Mouse (Mus musculus) lung, embryonic 16.5 days (tissue): ENCODE data around the gene Ajuba. TPM values are rescaled to one million over a fixed set of nuclear protein-coding genes. Genes with fewer than 3 reads are reported as not detected.
A peak's percentile ranks its signal among the peaks of the same experiment; 100 is the strongest.

Experiments used
- ATAC-seq: fragments of 200-750 bp; cut with Nextera tagmentation; 2 replicates; pipeline ENCODE4 v1.8.0; 2017; ENCODE audit warnings: low read depth, mild to moderate bottlenecking, moderate library complexity
- H3K27ac ChIP-seq: fragments of 300-500 bp; sonication (generic); 2 replicates; pipeline ENCODE4 v1.5.1; 2014; ENCODE audit warnings: mild to moderate bottlenecking, control low read depth, low read length
- H3K27me3 ChIP-seq: fragments of 300-500 bp; sonication (generic); 2 replicates; pipeline ENCODE4 v1.6.1; 2014; ENCODE audit warnings: low read depth, low read length, mixed read lengths; ENCODE audit not compliant: control insufficient read depth, insufficient read depth
- H3K36me3 ChIP-seq: fragments of 300-500 bp; sonication (generic); 2 replicates; pipeline ENCODE4 v1.6.1; 2014; ENCODE audit warnings: low read length; ENCODE audit not compliant: control insufficient read depth, insufficient read depth
- H3K4me1 ChIP-seq: fragments of 300-500 bp; sonication (generic); replicated peaks from 2 replicates; pipeline ENCODE4 v1.6.1; 2014; ENCODE audit warnings: low read length, mixed read lengths; ENCODE audit not compliant: control insufficient read depth, insufficient read depth
- H3K4me2 ChIP-seq: fragments of 300-500 bp; sonication (generic); 2 replicates; pipeline ENCODE4 v1.6.1; 2014; ENCODE audit warnings: low read depth, low read length, control low read depth
- H3K4me3 ChIP-seq: fragments of 300-500 bp; sonication (generic); 2 replicates; pipeline ENCODE4 v1.5.1; 2014; ENCODE audit warnings: mild to moderate bottlenecking, low read length, control low read depth
- H3K9ac ChIP-seq: fragments of 300-500 bp; sonication (generic); 2 replicates; pipeline ENCODE4 v1.6.1; 2014; ENCODE audit warnings: low read length, control low read depth
- H3K9me3 ChIP-seq: fragments of 300-500 bp; sonication (generic); 2 replicates; pipeline ENCODE4 v1.6.1; 2016; ENCODE audit warnings: low read length; ENCODE audit not compliant: control insufficient read depth
- WGBS: fragments of 180-500 bp; shearing (Covaris S2); extraction: QIAGEN DNeasy Blood & Tissue Kit; methylation state at CpG from one replicate; pipeline ENCODE4 v1.1.7; 2014; 5-methylcytosine and 5-hydroxymethylcytosine counted together
- polyA plus RNA-seq: library from polyadenylated mRNA; unstranded; fragments of >200 nt; fragmentation: Nextera tagmentation; extraction: Ambion mirVana; gene quantifications from 2 replicates; pipeline ENCODE4 v1.2.1, GENCODE M21; 2015

Ajuba gene
- polyA plus RNA-seq, 1 experiment from 2014 or later = 41.2 TPM

DNA sequence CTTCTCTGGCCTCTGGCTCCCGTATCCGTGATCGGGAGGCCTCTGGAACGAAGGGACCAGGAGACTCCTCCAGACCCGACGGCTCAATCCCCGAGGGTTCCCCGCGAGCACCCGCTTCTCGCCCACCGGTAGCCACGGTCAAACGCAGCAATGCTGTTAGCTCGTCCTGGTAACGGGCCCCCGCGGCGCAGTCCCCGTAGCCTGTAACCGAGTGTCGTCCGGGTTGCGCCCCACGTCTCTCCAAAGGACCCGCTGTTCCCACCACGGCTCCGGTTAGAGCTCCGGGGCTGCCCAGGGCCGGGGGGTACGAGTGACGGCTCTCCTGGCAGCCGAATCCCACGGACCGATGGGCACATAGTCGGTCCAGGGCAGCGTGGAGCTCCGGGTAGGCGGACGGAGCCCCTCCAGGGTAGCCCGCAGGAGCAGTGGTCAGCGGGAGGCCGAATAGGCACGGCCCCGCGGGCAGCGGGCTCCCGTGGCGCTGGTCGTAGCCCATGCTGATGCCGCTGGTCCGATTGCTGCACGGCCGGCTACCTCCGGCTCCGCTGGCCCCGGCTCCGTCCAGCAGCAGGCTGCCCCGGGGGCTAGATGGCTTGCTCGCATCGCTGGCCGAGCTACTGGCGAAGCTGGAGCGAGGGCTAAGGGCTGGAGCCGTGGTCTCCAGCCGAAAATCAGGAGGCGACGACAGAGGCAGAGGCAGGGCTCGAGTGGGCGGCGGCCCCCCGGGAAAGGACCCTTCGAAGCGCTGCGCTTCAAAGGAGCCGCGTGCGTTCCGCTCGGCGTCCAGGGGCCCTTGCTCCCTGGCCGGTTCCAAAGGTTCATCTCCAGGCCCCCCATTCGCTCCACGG lies 893 bp downstream of the Ajuba start:
- Histone ChIP-seq H3K4me3 (peak overlapping the region; percentile 94), H3K9ac (peak overlapping the region; percentile 98), H3K27ac (peak overlapping the region; percentile 96), H3K9me3 (no peaks in the 10 kb centered on the region), H3K4me1 (peaks cover 36% of the 10 kb centered on the region), H3K27me3 (no peaks in the 10 kb centered on the region), H3K36me3 (peaks cover 4% of the 10 kb centered on the region; the same call in 1 of the 2 replicates), H3K4me2 (peak overlapping the region; percentile 82)
- ATAC-seq = no peak
- WGBS = under 1% methylated on average over 75 of the region's 84 CpGs

DNA sequence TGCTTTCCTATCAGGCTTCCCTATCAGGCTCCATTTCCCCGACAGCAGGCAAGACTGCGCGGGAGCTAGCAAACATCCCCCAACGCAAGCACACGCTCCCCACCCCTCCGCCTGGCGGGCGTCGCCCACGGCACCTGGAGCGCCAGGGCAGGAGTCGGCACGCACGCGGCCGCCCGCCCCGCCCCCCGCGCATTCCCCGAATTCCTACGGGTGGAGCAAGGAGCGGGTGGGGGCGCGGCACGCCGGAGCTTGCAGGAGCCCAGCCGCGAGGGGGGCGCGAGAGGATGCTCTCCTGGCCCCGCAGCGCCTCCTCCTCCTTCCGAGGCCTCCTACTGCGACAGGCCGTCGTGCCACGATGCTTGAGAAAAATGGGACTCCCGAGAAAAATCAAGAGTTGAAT lies 1.7 kb downstream of the Ajuba start:
- Histone ChIP-seq H3K36me3 (peaks cover 12% of the 10 kb centered on the region), H3K4me3 (peak overlapping the region; percentile 94), H3K9me3 (no peaks in the 10 kb centered on the region), H3K4me2 (peak overlapping the region; percentile 82), H3K9ac (peak overlapping the region; percentile 98), H3K27ac (peak overlapping the region; percentile 96), H3K27me3 (no peaks in the 10 kb centered on the region), H3K4me1 (peaks cover 36% of the 10 kb centered on the region)
- under 1% methylated on average over 39 of the region's 39 CpGs for WGBS
- peak; percentile 58 for ATAC-seq

DNA sequence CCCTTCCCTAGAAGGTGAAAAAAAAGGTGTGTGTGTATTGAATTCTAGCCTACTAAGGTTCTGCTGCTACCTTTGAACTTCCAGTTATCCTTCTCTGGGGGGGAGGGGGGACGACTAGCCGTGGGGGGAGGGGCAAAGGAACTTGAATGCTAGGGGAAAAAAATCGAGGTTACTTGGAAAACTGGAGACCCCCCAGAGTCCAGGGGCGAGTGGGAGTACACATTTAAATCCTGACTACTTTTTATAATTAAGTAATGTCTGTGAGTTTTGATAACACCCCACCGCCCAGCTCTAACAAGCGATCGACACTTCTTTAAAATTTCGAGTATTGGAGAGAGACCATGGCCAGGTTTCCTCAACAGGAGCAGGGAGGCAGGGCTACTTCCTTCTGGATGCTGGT lies 2.3 kb downstream of the Ajuba start:
- H3K36me3 ChIP-seq = peaks cover 14% of the 10 kb centered on the region
- no peaks in the 10 kb centered on the region for H3K9me3 ChIP-seq
- peak overlapping the region; percentile 94 for H3K4me3 ChIP-seq
- peak overlapping the region; percentile 82 for H3K4me2 ChIP-seq
- no peak for ATAC-seq
- 8% methylated on average over 8 of the region's 8 CpGs for WGBS
- peaks cover 36% of the 10 kb centered on the region for H3K4me1 ChIP-seq
- no peaks in the 10 kb centered on the region for H3K27me3 ChIP-seq
- H3K9ac ChIP-seq = peak overlapping the region; percentile 98
- H3K27ac ChIP-seq = peak overlapping the region; percentile 91

DNA sequence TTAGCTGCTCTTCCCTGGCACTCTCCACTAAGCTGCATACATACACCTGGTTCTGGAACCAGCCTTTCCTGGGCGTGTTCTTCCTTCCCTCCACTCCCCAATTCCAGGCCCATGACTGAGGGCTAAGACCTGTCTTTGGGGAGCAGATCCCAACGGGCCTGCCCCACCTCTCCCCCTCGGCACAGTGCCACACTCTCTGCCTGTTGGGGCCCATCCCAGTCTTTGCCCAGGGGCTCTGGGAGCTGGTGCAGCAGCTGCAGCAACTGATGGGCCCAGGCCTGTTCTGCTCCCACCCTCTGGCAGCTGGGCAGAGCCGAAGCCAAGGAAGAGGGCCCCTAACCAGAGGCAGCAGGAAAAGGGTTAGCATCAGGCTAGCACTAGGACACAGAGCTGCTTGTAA lies 3.1 kb downstream of the Ajuba start:
- WGBS = 6% methylated on average over 4 of the region's 4 CpGs
- no peaks in the 10 kb centered on the region for H3K9me3 ChIP-seq
- H3K4me1 ChIP-seq = peaks cover 36% of the 10 kb centered on the region
- 0 out of 2 replicates have a peak, but pooled peaks have one; percentile 0 for ATAC-seq
- no peaks in the 10 kb centered on the region for H3K27me3 ChIP-seq
- H3K36me3 ChIP-seq = peaks cover 16% of the 10 kb centered on the region
- peak overlapping the region; percentile 82 for H3K4me2 ChIP-seq
- peak overlapping the region; percentile 91 for H3K27ac ChIP-seq
- peak overlapping the region; percentile 98 for H3K9ac ChIP-seq
- peak overlapping the region; percentile 94 for H3K4me3 ChIP-seq

DNA sequence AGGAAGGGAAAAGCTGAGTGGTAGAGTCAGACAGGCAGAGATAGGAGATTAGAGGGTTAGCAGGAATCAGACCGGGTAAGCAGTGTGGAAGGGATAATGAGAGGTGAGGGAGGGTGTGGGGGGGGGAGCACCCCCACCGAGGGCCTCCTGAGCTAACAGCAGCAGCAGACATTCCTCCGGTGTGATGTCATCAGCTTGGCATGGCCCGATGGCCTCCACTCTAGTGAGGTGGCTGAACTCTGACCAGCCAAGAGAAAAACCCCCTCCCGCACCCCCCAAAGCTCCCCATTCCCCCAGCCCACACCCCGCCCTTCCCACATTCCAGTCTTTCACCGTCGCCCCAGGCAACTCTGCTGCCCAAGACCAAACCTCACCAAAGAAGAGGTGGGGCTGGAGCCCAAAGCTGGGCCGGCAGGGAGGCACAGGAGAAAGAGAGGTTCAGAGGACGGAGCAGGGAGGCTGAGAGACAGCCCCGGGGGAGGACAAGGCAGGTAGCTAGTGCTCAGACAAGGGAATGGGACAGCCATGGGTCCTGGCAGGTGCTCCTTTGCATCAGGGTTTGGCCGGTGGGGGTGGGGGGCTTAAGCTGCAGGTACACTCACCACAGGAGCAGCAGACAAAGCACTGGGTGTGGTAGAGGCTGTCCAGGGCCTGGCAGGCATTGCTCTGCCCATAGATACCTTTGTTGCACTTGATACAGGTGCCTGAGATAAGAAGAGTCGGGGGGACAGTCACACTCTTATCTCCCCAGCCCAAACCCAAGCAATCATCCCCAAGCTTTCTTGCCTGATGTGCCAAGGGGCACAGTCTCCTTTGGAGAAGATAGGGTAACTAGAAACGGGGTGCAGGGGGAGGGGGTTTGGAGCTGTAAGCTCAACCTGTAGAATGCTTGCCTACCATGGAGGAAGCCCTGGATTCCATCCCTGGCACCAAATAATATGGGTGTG lies 4.3 kb downstream of the Ajuba start:
- peak; percentile 37 for ATAC-seq
- Histone ChIP-seq H3K27me3 (no peaks in the 10 kb centered on the region), H3K9me3 (no peaks in the 10 kb centered on the region), H3K36me3 (peaks cover 25% of the 10 kb centered on the region), H3K9ac (peak overlapping the region; percentile 98), H3K27ac (peak overlapping the region; percentile 91), H3K4me3 (peak overlapping the region; percentile 94), H3K4me1 (peaks cover 28% of the 10 kb centered on the region), H3K4me2 (peak overlapping the region; percentile 82)
- 13% methylated on average over 14 of the region's 14 CpGs for WGBS

DNA sequence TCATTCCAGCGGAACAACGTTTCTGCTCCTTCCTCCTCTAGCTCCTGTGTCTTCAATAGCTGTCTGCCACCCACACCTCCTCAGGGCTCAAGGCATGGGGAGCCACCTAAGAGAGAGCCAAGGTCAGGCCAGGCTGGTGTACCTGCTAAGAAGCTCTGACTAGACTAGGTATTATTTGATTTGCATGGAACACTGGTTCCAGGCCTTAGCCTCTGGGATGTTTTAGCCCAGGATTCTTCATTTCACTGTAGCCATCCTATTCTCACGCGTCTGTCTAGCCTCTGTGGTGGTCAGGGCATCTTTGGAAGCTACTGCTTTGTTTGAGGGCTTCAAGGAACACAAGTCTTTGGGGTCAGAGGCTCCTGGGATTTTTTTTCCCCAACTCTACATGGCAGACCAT lies 5.2 kb downstream of the Ajuba start:
- Histone ChIP-seq H3K4me2 (peak overlapping the region; percentile 82), H3K27me3 (no peaks in the 10 kb centered on the region), H3K4me3 (no peak overlapping the region), H3K4me1 (peaks cover 28% of the 10 kb centered on the region), H3K9me3 (no peaks in the 10 kb centered on the region), H3K27ac (peak overlapping the region; percentile 91), H3K36me3 (peaks cover 29% of the 10 kb centered on the region), H3K9ac (peak overlapping the region; percentile 48; the same call in 1 of the 2 replicates)
- ATAC-seq = no peak
- 49% methylated on average over 4 of the region's 4 CpGs for WGBS

DNA sequence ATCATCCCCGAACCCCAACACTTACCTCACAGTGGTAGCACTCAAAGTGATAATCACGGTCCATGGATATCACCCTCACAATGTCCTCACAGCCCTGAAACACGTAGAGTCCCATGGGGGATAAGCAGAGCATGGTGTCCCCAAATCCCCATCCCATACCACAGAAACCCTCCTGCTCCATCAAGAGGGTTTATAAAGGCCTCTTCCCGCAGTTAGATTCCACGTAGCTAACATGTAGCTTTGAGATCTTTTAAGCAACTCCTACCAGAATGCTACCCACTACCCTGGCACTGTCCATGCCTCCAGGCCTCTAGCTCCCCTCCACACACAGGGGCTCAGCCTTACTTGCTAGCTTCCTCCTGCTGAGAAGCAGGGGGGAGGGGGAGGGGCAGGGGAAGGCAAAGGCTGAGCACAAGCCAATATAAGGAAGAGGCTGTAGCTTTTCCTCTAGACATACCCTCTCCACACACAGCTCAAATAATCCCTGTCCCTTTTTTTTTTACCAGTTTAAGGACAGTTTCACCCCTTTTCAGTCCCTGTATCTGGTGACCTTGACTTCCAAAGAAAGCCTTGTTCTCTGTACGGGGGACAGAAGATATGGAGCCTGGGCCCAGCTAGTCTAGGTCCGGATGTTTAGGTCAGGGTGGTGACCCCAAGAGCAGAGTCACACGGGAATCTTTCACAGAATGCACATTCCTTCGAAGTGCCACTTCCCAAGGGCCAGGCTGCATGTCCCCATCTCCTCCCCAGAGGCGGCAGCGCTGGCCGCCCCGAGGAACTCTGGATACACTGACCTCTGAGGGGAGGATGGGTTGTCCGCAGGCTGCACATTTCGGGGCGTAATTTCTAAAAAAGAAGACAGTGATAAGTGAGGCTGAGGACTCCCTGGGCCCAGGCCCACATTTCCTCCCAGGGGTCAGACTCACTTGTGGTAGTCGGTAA lies 7.6 kb downstream of the Ajuba start:
- no peak for ATAC-seq
- peaks cover 30% of the 10 kb centered on the region for H3K36me3 ChIP-seq
- no peak overlapping the region for H3K4me3 ChIP-seq
- no peak overlapping the region for H3K4me2 ChIP-seq
- WGBS = 55% methylated on average over 17 of the region's 17 CpGs
- peaks cover 23% of the 10 kb centered on the region for H3K4me1 ChIP-seq
- no peaks in the 10 kb centered on the region for H3K27me3 ChIP-seq
- H3K9me3 ChIP-seq = no peaks in the 10 kb centered on the region
- no peak overlapping the region for H3K9ac ChIP-seq
- H3K27ac ChIP-seq = peak overlapping the region; percentile 10; the same call in 1 of the 2 replicates

DNA sequence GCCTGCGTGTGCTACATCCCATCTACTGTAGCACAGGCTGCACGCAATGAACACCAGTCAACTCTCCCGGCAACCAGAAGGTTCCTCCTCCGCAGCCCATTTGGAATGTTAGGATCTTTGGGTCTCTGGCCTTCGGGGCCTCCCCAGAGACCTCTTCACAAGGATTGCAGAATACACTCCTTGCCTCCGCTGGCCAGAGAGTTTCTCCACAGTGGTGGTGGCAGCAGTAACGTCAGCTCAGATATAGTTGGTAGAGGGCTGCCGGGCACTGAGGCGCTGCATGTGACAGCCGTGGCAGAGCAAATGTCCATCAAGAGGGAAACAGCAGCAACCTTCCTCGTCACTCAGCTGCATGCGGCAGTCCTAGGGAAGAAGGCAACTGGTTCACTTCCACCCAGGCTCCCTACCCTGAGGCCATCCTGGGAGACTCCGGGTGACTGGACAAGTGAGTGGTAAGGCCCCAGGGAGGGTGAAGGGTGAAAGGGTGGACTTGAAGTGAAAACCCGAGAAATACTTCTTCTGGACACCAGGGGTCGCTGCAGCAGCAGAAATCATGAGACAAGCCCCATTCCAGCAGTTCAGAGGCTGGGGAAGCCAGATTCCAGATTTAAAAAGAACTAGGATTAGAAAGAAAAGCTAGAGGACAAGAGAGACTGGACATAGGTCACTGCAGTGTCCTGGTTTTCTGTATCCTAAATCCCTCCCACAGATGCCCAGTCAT lies 8.5 kb downstream of the Ajuba start:
- no peak overlapping the region for H3K4me2 ChIP-seq

More for the DNA sequence above, 8.5 kb downstream of the Ajuba start:
- peak; percentile 20; the same call in 1 of the 2 replicates for ATAC-seq
- H3K4me3 ChIP-seq = no peak overlapping the region
- peaks cover 14% of the 10 kb centered on the region for H3K4me1 ChIP-seq
- 71% methylated on average over 15 of the region's 15 CpGs for WGBS
- peaks cover 30% of the 10 kb centered on the region for H3K36me3 ChIP-seq
- peak overlapping the region; percentile 10; the same call in 1 of the 2 replicates for H3K27ac ChIP-seq
- H3K9me3 ChIP-seq = no peaks in the 10 kb centered on the region
- H3K27me3 ChIP-seq = no peaks in the 10 kb centered on the region
- no peak overlapping the region for H3K9ac ChIP-seq
